Mouse (Mus musculus) CH12.LX (cell line): ENCODE measurements around the gene Igll1.

Source experiments
- CHD2 ChIP-seq: IDR thresholded peaks from 2 replicates; pipeline ENCODE4 v1.6.1; 2011; ENCODE audit warnings: low read length, improper control_type of control experiment
- CTCF ChIP-seq, 2 experiments: IDR thresholded peaks in 1 of 2; conservative IDR thresholded peaks in 1 of 2; 2 replicates each; pipeline ENCODE4 v1.5.1; 2011 to 2012; ENCODE audit warnings: low read depth in 2 of 2, low read length in 2 of 2, improper control_type of control experiment in 1 of 2, inconsistent platforms in 1 of 2, mild to moderate bottlenecking in 1 of 2, moderate library complexity in 1 of 2
- E2F4 ChIP-seq: IDR thresholded peaks from 2 replicates; pipeline ENCODE4 v1.6.1; 2011; ENCODE audit warnings: low read depth, low read length, improper control_type of control experiment; ENCODE audit not compliant: insufficient replicate concordance
- EP300 ChIP-seq: IDR thresholded peaks from 2 replicates; pipeline ENCODE4 v1.6.1; 2011; ENCODE audit warnings: low read length, improper control_type of control experiment
- MXI1 ChIP-seq: IDR thresholded peaks from 2 replicates; pipeline ENCODE4 v1.6.1; 2011; ENCODE audit warnings: mild to moderate bottlenecking, low read depth, low read length, improper control_type of control experiment
- POLR2A ChIP-seq: IDR thresholded peaks from 2 replicates; pipeline ENCODE4 v1.6.1; 2011; ENCODE audit warnings: low read depth, mild to moderate bottlenecking, improper control_type of control experiment, low read length
- RCOR1 ChIP-seq: conservative IDR thresholded peaks from 2 replicates; pipeline ENCODE4 v1.6.1; 2012; ENCODE audit warnings: low read depth, mild to moderate bottlenecking, inconsistent platforms, low read length, improper control_type of control experiment
- TCF12 ChIP-seq: IDR thresholded peaks from 2 replicates; pipeline ENCODE4 v1.6.1; 2014; ENCODE audit warnings: low read depth, mild to moderate bottlenecking, inconsistent platforms, low read length, improper control_type of control experiment

DNA sequence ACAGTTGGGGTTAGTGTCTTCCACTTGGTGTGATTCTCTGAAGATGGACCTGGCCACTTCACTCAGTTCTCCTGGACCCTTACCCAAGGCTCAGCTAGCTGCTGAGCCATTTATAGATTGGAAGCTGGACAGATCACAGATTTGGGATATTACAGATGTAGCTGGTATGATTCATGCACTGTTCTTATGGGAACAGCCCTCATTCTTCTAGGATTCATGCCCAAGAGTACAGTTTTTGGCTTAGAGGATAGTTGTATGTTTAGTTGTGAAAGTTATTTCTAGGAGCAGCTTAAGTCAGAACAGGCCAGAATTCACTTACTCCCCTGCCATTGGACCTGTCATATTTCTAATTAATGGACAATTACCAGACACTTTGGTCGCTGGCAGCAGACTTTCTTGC is 49.7 kb upstream of the Igll1 start:
- TF ChIP-seq POLR2A (no peak), TCF12 (no peak), CHD2 (no peak), MXI1 (no peak), CTCF (conservative IDR thresholded peaks at IDR 0.05 in 1 of 2, IDR thresholded peaks at IDR 0.05 in 1 of 2; ENCODE audit: low read depth in 2 of 2, low read length in 2 of 2) (no peak), E2F4 (no peak), EP300 (no peak), RCOR1 (no peak)
